Mouse (Mus musculus): ENCODE results near the gene Dgcr2. TPM values are rescaled to one million over a fixed set of nuclear protein-coding genes. Genes with fewer than 3 reads are reported as not detected.

Gene Dgcr2
- total RNA-seq, 2 experiments from 2014 or later: 61.7 to 67.5 TPM

GRCm38 (mm10) chr16:17807192-17808009 lies 91.0 kb downstream of the Dgcr2 start:
- DNase-seq: peak; percentile 93 to 94

DNA sequence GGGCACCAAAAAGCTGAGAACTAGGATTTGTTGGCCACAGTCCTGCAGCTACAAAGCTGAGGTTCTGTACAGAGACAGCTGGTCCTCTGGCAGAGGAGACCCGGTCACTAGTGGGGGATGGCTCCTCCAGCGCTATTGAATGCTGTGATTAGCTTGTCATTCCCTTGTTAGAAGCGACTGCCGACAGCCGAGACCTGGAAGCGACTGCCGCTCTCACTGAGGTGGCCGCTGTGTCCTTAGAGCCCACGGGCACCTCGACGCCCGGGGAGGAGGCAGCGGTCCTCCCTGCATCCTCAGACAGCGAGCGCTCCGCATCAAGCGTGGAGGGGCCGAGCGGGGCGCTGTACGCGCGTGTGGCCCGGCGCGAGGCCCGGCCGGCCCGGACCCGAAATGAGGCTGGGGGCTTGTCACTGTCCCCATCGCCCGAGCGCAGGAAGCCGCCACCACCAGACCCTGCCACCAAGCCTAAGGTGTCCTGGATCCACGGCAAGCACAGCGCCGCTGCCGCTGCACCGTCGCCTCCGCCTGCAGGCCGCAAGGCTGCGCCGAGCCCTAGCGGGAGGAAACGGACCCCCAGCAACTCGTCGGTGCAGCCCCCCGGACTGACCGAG lies 91.7 kb downstream of the Dgcr2 start:
- peak; percentile 13 to 24 for DNase-seq

GRCm38 (mm10) chr16:17804982-17805381 lies 93.4 kb downstream of the Dgcr2 start:
- DNase-seq: no peak

GRCm38 (mm10) chr16:17804449-17804912 lies 93.9 kb downstream of the Dgcr2 start:
- peak; percentile 41 to 58 for DNase-seq

DNA sequence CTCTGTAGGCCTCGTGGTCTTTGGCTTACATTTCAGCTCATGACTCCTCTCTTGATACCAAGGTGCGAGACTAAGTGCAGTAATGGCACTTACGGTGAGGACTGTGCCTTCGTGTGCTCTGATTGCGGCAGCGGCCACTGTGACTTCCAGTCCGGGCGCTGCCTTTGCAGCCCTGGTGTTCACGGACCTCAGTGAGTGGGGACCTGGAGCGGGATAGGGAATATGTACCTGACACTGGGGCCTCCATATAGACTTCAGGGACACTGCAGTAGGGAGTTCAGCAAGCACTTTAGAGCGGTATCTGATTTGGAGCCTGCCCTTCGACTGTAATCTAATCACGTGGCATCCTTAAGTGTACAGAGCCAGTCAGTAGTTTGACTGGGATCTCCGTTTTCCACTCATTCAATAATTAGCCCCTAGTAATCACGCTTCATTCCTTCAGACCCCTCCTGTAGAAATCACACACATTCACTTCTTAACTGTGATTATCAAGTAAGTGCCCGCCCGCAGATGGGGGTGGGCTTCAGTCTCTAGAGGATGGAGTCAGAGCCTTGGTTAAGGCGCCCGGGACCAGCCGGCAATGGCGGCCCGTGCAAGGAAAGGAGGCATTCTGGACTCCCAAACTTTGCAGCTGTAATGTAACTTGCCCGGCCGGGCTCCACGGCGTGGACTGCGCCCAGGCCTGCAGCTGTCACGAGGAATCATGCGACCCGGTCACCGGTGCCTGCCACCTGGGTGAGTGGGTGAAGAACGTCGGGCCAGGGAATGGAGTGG lies 94.5 kb downstream of the Dgcr2 start:
- DNase-seq: no peak

DNA sequence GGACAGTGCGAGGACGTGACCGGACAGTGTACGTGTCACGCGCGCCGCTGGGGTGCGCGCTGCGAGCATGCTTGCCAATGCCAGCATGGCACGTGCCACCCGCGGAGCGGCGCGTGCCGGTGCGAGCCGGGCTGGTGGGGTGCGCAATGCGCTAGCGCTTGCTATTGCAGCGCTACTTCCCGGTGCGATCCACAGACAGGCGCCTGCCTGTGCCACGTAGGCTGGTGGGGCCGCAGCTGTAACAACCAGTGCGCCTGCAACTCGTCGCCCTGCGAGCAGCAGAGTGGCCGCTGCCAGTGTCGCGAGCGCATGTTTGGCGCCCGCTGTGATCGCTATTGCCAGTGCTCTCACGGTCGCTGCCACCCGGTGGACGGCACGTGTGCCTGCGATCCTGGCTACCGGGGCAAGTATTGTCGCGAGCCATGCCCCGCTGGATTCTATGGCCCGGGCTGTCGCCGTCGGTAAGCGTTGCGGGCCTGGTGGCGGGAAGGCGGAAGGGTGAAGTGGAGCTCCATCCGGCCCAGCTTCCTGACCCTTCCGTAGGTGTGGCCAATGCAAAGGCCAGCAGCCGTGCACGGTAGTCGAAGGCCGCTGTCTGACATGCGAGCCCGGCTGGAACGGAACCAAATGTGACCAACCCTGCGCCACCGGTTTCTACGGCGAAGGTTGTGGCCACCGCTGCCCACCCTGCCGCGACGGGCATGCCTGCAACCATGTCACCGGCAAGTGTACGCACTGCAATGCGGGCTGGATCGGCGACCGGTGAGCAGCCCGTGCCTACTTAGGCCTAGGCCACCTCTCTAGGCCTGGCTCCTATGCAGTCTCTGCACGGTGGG lies 95.3 kb downstream of the Dgcr2 start:
- peak; percentile 58 for DNase-seq

DNA sequence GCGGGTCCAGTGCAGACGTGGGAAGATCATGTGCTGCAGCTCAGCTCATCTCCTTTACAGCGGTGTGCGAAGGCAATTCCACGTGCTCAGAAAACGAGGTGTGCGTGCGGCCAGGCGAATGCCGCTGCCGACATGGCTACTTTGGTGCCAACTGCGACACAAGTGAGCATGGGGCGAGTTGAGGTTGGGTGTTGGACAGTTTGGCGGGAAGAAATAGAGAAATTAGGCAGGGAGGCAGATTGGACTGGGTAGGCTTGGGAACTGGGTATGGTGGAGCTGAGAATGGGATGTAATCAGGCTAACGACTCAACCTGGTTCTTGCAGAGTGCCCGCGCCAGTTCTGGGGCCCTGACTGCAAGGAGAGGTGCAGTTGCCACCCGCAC lies 95.9 kb downstream of the Dgcr2 start:
- DNase-seq: no peak

GRCm38 (mm10) chr16:17801777-17802455 lies 96.4 kb downstream of the Dgcr2 start:
- no peak for DNase-seq

DNA sequence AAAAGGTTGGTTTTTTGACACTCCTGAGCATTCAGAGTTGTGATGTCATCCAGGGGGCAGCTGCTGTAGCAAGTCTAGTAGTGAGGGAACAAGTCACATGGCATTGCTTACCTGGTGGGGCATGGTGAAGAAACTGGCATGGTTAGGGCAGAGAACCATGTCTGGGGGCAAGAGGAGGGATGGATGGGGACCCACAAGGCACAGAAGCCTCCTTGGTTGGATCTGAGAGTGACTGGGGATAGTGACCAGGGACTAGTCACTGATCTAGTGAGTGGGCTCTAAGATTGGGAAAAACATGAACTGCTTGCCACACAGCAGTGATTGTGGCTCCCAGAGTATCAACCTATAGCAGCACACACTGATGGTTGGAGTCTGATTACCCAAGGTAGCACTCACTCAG lies 98.8 kb downstream of the Dgcr2 start:
- no peak for DNase-seq

GRCm38 (mm10) chr16:17798321-17799180 lies 99.8 kb downstream of the Dgcr2 start:
- peak; percentile 44 to 57 for DNase-seq

DNA sequence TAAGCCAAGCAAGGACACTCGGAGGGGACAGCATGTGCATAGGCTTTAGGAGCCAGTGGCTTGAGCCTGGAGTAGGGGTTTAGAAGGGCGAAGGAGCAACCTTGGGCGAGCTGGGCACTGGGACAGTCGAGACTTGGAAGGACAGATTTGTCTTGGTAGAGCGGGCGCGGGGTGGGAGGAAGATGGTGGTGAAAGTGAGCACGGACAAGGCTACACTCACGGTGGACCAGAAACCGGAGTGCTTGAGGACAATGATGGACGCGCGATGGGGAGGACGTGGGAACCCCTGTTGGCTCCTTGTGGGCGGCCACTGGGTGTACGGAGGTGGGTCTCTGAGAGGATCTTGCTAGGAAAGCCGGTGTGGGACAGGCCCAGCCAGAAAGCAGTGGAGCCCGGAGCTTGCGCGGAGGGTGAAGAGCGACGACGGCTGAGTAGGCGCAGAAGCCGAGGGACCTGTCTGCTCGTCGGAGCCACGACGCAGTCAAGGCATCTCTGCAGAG lies 100.5 kb downstream of the Dgcr2 start:
- peak in 1 of 2 experiments; percentile 11 for DNase-seq

- peak; percentile 49 to 64 for DNase-seq
These were observed 101.2 kb downstream of the Dgcr2 start, which contains the start of gene Scarf2 for GRCm38 (mm10) chr16:17796971-17797811. Gene Scarf2, plus strand, starts transcription at chr16:17797282.

GRCm38 (mm10) chr16:17796519-17796918 lies 101.8 kb downstream of the Dgcr2 start:
- no peak for DNase-seq

DNA sequence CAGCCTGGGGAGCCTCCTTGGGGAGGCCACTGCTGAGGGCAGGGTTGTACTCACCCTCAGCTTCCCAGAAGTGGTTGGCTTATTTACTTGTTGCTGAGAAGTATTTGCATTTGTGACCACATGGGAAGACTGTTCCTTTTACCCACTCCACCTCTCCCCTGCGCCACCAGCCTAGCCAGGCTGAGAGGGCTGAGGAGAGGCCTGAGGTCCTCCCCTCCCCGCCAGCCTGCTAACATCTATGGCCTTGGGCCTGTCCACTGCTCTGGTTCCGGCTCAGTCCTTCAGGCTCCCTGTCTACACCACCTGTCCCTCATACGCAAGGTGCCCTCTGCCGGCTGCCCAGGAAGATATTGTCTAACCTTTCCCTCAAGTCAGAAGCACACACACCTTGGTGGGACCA lies 102.7 kb downstream of the Dgcr2 start:
- DNase-seq: no peak

- DNase-seq: no peak
These were observed 104.3 kb downstream of the Dgcr2 start for GRCm38 (mm10) chr16:17794047-17794446.

GRCm38 (mm10) chr16:17792728-17793127 lies 105.6 kb downstream of the Dgcr2 start:
- no peak for DNase-seq

Measured in adrenal gland, postnatal 36 days (tissue).